Mouse (Mus musculus) stomach, postnatal 0 days (tissue): ENCODE measurements around the gene Ptbp3. TPM values are rescaled to one million over a fixed set of nuclear protein-coding genes. Genes with fewer than 3 reads are reported as not detected.
"Not testable (repeated sequence)": the region's sequence is repeated elsewhere in the genome, so short reads cannot be mapped to it uniquely, and the experiment has no call there.

ENCODE experiments used
- ATAC-seq: fragments of 200-750 bp; cut with Nextera tagmentation; 2 replicates; pipeline ENCODE4 v1.8.0; 2017; ENCODE audit not compliant: low FRiP score, low TSS enrichment
- DNase-seq: peaks from one replicate; pipeline ENCODE4 v3.0.0-alpha.2; 2016; ENCODE audit warnings: low spot score
- H3K27ac ChIP-seq: fragments of 300-500 bp; sonication (generic); replicated peaks from 2 replicates; pipeline ENCODE4 v1.5.1; 2014; ENCODE audit warnings: mild to moderate bottlenecking, control low read depth
- H3K27me3 ChIP-seq: fragments of 300-500 bp; sonication (generic); 2 replicates; pipeline ENCODE4 v1.6.1; 2014; ENCODE audit warnings: low read length; ENCODE audit not compliant: control insufficient read depth, insufficient read depth
- H3K36me3 ChIP-seq: fragments of 300-500 bp; sonication (generic); 2 replicates; pipeline ENCODE4 v1.6.1; 2014; ENCODE audit warnings: low read length, mixed read lengths; ENCODE audit not compliant: control insufficient read depth, insufficient read depth
- H3K4me1 ChIP-seq: fragments of 300-500 bp; sonication (generic); replicated peaks from 2 replicates; pipeline ENCODE4 v1.6.1; 2014; ENCODE audit warnings: antibody characterized with exemption; ENCODE audit not compliant: control insufficient read depth, insufficient read depth
- H3K4me2 ChIP-seq: fragments of 300-500 bp; sonication (generic); replicated peaks from 2 replicates; pipeline ENCODE4 v1.6.1; 2014; ENCODE audit warnings: low read depth, mild to moderate bottlenecking, control low read depth, moderate library complexity
- H3K4me3 ChIP-seq: fragments of 300-500 bp; sonication (generic); 2 replicates; pipeline ENCODE4 v1.5.1; 2014; ENCODE audit warnings: low read depth, low read length, control low read depth
- H3K9ac ChIP-seq: fragments of 300-500 bp; sonication (generic); 2 replicates; pipeline ENCODE4 v1.6.1; 2014; ENCODE audit warnings: mild to moderate bottlenecking, low read length, control low read depth, mixed read lengths
- H3K9me3 ChIP-seq: fragments of 300-500 bp; sonication (generic); 2 replicates; pipeline ENCODE4 v1.6.1; 2016; ENCODE audit warnings: low read length; ENCODE audit not compliant: control insufficient read depth
- CTCF ChIP-seq: IDR thresholded peaks from 2 replicates; pipeline ENCODE4 v1.5.1; 2016; ENCODE audit warnings: antibody characterized with exemption, low read depth, mild to moderate bottlenecking, moderate library complexity
- EP300 ChIP-seq: optimal IDR thresholded peaks from 2 replicates; pipeline ENCODE3; 2016; ENCODE audit warnings: antibody characterized with exemption
- WGBS: fragments of 180-500 bp; shearing (Covaris S2); extraction: QIAGEN DNeasy Blood & Tissue Kit; methylation state at CpG from one replicate; pipeline ENCODE4 v1.1.7; 2014; 5-methylcytosine and 5-hydroxymethylcytosine counted together
- polyA plus RNA-seq: library from polyadenylated mRNA; unstranded; fragments of >200 nt; fragmentation: Nextera tagmentation; extraction: Ambion mirVana; gene quantifications from 2 replicates; pipeline ENCODE4 v1.2.1, GENCODE M21; 2015

The Ptbp3 gene
- polyA plus RNA-seq, 1 experiment from 2014 or later = 34.8 TPM

DNA sequence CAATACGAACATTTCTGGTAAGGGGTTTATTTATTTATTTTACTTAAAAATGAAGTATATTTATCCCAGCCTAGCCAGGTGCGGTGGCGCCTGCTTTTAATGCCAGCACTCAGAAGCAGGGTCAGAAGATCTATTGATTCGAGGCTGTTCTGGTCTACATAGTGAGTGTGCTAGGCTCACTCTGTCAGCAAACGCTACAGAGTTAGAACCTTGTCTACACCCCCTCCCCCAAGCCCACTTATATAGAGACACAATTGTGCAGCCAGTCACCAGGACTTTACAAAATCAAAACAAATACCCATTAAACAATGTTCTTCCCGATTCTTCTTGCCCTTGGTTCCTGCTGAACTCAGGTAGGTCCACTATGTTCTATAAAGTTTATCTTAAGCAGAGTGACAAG lies 33.0 kb upstream of the Ptbp3 start:
- no peaks in the 10 kb centered on the region for H3K9me3 ChIP-seq
- no peak for ATAC-seq
- TF ChIP-seq EP300 (no peak), CTCF (no peak)
- H3K9ac ChIP-seq = 0 out of 2 replicates have a peak overlapping the region, but pooled peaks have one; percentile 71
- no peak overlapping the region for H3K27ac ChIP-seq
- H3K4me2 ChIP-seq = peak overlapping the region; percentile 53
- WGBS = 15% methylated on average over 6 of the region's 6 CpGs
- H3K27me3 ChIP-seq = no peaks in the 10 kb centered on the region
- H3K4me1 ChIP-seq = no peaks in the 10 kb centered on the region
- no peaks in the 10 kb centered on the region for H3K36me3 ChIP-seq
- no peak for DNase-seq
- H3K4me3 ChIP-seq = peak overlapping the region; percentile 78

GRCm38 (mm10) chr4:59581314-59582185 lies 32.4 kb upstream of the Ptbp3 start, which contains the start of gene Hsdl2:
Gene Hsdl2 (plus strand): TSS chr4:59581563.
- DNase-seq = peak; percentile 100
- under 1% methylated on average over 61 of the region's 61 CpGs for WGBS
- no peaks in the 10 kb centered on the region for H3K9me3 ChIP-seq
- peak within 1 kb of the TSS; percentile 83 for H3K27ac ChIP-seq
- no peak for TF ChIP-seq CTCF
- TF ChIP-seq EP300 = no peak
- H3K4me3 ChIP-seq = peak within 1 kb of the TSS; percentile 78
- no peaks in the 10 kb centered on the region for H3K27me3 ChIP-seq
- H3K9ac ChIP-seq = peak within 1 kb of the TSS; percentile 71
- no peaks in the 10 kb centered on the region for H3K4me1 ChIP-seq
- H3K36me3 ChIP-seq = no peaks in the 10 kb centered on the region
- peak within 1 kb of the TSS; percentile 53 for H3K4me2 ChIP-seq
- ATAC-seq = peak; percentile 97

DNA sequence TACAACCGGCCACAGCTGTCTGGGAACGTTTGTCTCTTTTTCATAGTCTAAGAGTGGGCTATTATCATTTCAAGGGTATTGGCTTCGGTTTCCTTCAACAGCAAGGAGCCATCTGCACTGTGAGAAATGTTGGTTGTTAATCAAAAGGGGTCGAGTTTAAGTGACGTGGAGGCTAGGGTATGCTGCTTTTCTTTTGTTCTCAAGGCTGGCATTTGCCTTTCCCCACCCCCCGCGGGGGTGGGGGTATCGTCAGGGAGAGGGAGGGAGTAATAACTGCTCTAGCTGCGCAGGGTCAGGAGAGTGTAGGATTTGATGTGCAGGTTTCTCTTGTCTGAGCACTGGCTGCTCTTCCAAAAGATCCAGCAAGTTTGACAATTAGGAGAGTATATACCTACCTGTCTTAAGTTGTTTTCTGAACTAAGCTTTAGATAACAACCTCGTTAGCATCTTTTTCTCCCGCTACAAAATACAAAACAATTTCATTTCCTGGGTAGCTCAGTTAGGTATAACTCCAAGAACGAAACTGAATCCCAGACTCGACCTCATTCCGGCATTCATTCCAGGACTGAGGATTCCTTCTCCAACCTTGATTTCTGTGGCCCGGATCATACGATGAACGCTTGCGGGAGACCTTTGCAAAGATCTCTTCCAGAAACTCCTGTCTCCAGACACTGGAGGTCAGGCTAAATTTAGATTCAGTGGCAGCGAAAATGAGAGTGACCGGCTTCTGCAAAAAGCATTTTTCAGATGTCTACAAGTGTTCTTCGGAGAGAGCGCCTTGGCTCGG lies 31.5 kb upstream of the Ptbp3 start:
- Histone ChIP-seq H3K4me3 (peak overlapping the region; percentile 78), H3K27ac (peak overlapping the region; percentile 77), H3K36me3 (no peaks in the 10 kb centered on the region), H3K4me1 (no peaks in the 10 kb centered on the region), H3K9me3 (no peaks in the 10 kb centered on the region), H3K9ac (peak overlapping the region; percentile 56), H3K4me2 (peak overlapping the region; percentile 53), H3K27me3 (no peaks in the 10 kb centered on the region)
- ATAC-seq (no peak), DNase-seq (peak; percentile 53)
- TF ChIP-seq CTCF (no peak), EP300 (no peak)
- under 1% methylated on average over 23 of the region's 23 CpGs for WGBS

- no peak overlapping the region for H3K4me3 ChIP-seq
- ATAC-seq (no peak), DNase-seq (no peak)
- H3K36me3 ChIP-seq = no peaks in the 10 kb centered on the region
- H3K4me2 ChIP-seq = no peak overlapping the region
- TF ChIP-seq CTCF = no peak
- TF ChIP-seq EP300 = no peak
- no peak overlapping the region for H3K9ac ChIP-seq
- H3K27me3 ChIP-seq = no peaks in the 10 kb centered on the region
- no peak overlapping the region for H3K27ac ChIP-seq
- H3K4me1 ChIP-seq = no peaks in the 10 kb centered on the region
- WGBS = 80% methylated on average over 11 of the region's 11 CpGs
- H3K9me3 ChIP-seq = no peaks in the 10 kb centered on the region
Observed at GRCm38 (mm10) chr4:59575184-59575958, 26.2 kb upstream of the Ptbp3 start.

DNA sequence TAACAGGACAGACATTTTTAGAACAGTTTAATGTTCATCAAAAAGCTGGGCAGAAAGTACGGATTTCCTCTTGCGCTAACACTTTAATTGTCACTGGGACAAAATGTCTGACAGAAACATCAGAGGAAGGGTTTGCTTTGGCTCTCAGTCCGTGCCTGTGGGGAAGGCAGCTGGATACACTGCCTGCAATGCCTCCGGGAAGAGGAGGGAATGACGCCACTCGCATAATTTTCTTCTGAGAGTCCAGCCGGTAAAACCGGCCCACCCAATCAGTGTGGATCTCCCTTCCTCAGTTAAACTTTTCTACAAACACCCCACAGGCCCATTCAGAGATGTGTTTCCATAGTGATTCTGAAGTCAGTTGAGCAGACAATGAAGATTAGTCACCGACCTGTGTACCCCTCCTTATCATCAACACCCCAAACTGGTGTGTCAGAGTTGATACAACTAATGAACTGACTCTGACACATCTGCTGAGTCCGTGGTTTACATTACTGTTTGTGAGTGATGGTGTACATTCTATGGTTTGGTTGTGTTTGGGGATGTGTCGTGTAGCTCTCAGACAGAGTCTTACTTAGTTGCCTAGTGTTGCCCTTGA lies 23.5 kb upstream of the Ptbp3 start:
- no peaks in the 10 kb centered on the region for H3K9me3 ChIP-seq
- H3K9ac ChIP-seq = no peak overlapping the region
- no peak overlapping the region for H3K4me3 ChIP-seq
- no peak for TF ChIP-seq EP300
- no peak for TF ChIP-seq CTCF
- H3K4me2 ChIP-seq = no peak overlapping the region
- DNase-seq (no peak), ATAC-seq (peak; percentile 55)
- 74% methylated on average over 11 of the region's 11 CpGs for WGBS
- H3K36me3 ChIP-seq = no peaks in the 10 kb centered on the region
- no peaks in the 10 kb centered on the region for H3K27me3 ChIP-seq
- no peaks in the 10 kb centered on the region for H3K4me1 ChIP-seq
- no peak overlapping the region for H3K27ac ChIP-seq

- 95% methylated on average over 7 of the region's 8 CpGs for WGBS
- DNase-seq, H3K27me3 ChIP-seq, H3K4me2 ChIP-seq, H3K36me3 ChIP-seq, H3K9ac ChIP-seq, H3K27ac ChIP-seq, ATAC-seq, H3K4me1 ChIP-seq, H3K4me3 ChIP-seq, H3K9me3 ChIP-seq: not testable (repeated sequence)
Observed at GRCm38 (mm10) chr4:59570519-59570918, 21.4 kb upstream of the Ptbp3 start.
